Mouse (Mus musculus) ES-E14 (cell line): ENCODE measurements around the gene Gm9733. TPM values are rescaled to one million over a fixed set of nuclear protein-coding genes. Genes with fewer than 3 reads are reported as not detected.

ENCODE experiments used
- DNase-seq: peaks from one replicate; pipeline ENCODE4 v3.0.0-alpha.2; 2013; ENCODE audit warnings: low read depth, low spot score
- H3K27ac ChIP-seq: 2 replicates; pipeline ENCODE4 v1.5.1; 2012; ENCODE audit warnings: low read depth, mild to moderate bottlenecking, low read length, moderate library complexity, mixed read lengths; ENCODE audit not compliant: poor library complexity, insufficient read depth, severe bottlenecking
- H3K36me3 ChIP-seq: 2 replicates; pipeline ENCODE4 v1.6.1; 2012; ENCODE audit warnings: mild to moderate bottlenecking, low read length, moderate library complexity, mixed read lengths; ENCODE audit not compliant: control insufficient read depth, poor library complexity, insufficient read depth, severe bottlenecking
- H3K4me1 ChIP-seq, 2 experiments: fragments of 150-350 bp in 1 of 2; sonication (generic) in 1 of 2; 2 replicates each; pipeline ENCODE4 v1.6.1; 2012; ENCODE audit warnings: low read length in 2 of 2, mild to moderate bottlenecking in 1 of 2, mixed read lengths in 1 of 2; ENCODE audit not compliant: control insufficient read depth in 2 of 2, insufficient read depth in 2 of 2, poor library complexity in 1 of 2
- H3K4me3 ChIP-seq, 2 experiments: fragments of 150-350 bp in 1 of 2; sonication (generic) in 1 of 2; 2 replicates each; pipeline ENCODE4 v1.5.1; 2012; ENCODE audit warnings: low read length in 2 of 2, low read depth in 1 of 2, mild to moderate bottlenecking in 1 of 2, mixed read lengths in 1 of 2; ENCODE audit not compliant: insufficient read depth in 1 of 2, poor library complexity in 1 of 2, severe bottlenecking in 1 of 2
- H3K9ac ChIP-seq: 2 replicates; pipeline ENCODE4 v1.6.1; 2012; ENCODE audit warnings: low read depth, mild to moderate bottlenecking, low read length, mixed read lengths; ENCODE audit not compliant: poor library complexity, insufficient read depth, severe bottlenecking
- H3K9me3 ChIP-seq: fragments of 150-350 bp; sonication (generic); 2 replicates; pipeline ENCODE4 v1.6.1; 2012; ENCODE audit warnings: low read depth, mild to moderate bottlenecking, low read length; ENCODE audit not compliant: control insufficient read depth, insufficient read depth
- CHD2 ChIP-seq: IDR thresholded peaks from 2 replicates; pipeline ENCODE4 v1.6.1; 2014; ENCODE audit warnings: mild to moderate bottlenecking, low read depth, low read length, inconsistent platforms
- HCFC1 ChIP-seq: IDR thresholded peaks from 2 replicates; pipeline ENCODE4 v1.6.1; 2012; ENCODE audit warnings: low read length, inconsistent platforms, borderline replicate concordance; ENCODE audit not compliant: insufficient read depth
- MAFK ChIP-seq: IDR thresholded peaks from 2 replicates; pipeline ENCODE4 v1.6.1; 2014; ENCODE audit warnings: mild to moderate bottlenecking, low read depth, low read length, inconsistent platforms; ENCODE audit not compliant: insufficient read depth
- ZC3H11A ChIP-seq: IDR thresholded peaks from 2 replicates; pipeline ENCODE4 v1.6.1; 2012; ENCODE audit warnings: low read depth, mild to moderate bottlenecking, inconsistent platforms, low read length, borderline replicate concordance
- ZNF384 ChIP-seq: IDR thresholded peaks from 2 replicates; pipeline ENCODE4 v1.6.1; 2012; ENCODE audit warnings: low read depth, low read length, inconsistent platforms
- in situ Hi-C, 2 experiments: fragments of 600-800 bp; cut with MboI; formaldehyde crosslinking; loops; one replicate each; pipeline ENCODE4 v1.15.1; 2025; ENCODE audit warnings: low sequenced_read_pairs in 2 of 2, inconsistent platforms in 1 of 2; ENCODE audit not compliant: unreplicated experiment in 2 of 2
- total RNA-seq: library from RNA; depleted of rRNA; stranded (reverse); fragments of 300-350 nt; gene quantifications from 2 replicates; pipeline ENCODE4 v1.2.3, GENCODE M21; 2012

The Gm9733 gene
- total RNA-seq, 1 experiment = not detected

- Histone ChIP-seq H3K9ac (no peak overlapping the region), H3K9me3 (no peaks in the 10 kb centered on the region; the same call in 1 of the 2 replicates), H3K4me1 (no peaks in the 10 kb centered on the region), H3K27ac (no peak overlapping the region), H3K4me3 (no peak overlapping the region), H3K36me3 (no peaks in the 10 kb centered on the region)
- DNase-seq = no peak
- in situ Hi-C loops = no loop called here
- TF ChIP-seq HCFC1 = no peak
- no peak for TF ChIP-seq ZC3H11A
- TF ChIP-seq CHD2 = no peak
- TF ChIP-seq MAFK = no peak
- no peak for TF ChIP-seq ZNF384
These were observed 2.1 kb upstream of the Gm9733 start for GRCm38 (mm10) chr3:15334182-15334581.

- Histone ChIP-seq H3K4me1 (no peaks in the 10 kb centered on the region), H3K9ac (no peak overlapping the region), H3K36me3 (no peaks in the 10 kb centered on the region), H3K27ac (no peak overlapping the region), H3K4me3 (no peak overlapping the region), H3K9me3 (no peaks in the 10 kb centered on the region; the same call in 1 of the 2 replicates)
- TF ChIP-seq HCFC1 (no peak), MAFK (no peak)
- DNase-seq = no peak
- in situ Hi-C loops = no loop called here
These were observed 557 bp downstream of the Gm9733 start for GRCm38 (mm10) chr3:15331545-15331944.

- no peak for DNase-seq
- H3K4me3 ChIP-seq = no peak overlapping the region
- no peak overlapping the region for H3K9ac ChIP-seq
- in situ Hi-C loops = no loop called here
- TF ChIP-seq HCFC1 (no peak), CHD2 (no peak), MAFK (no peak), ZC3H11A (no peak)
- no peaks in the 10 kb centered on the region for H3K4me1 ChIP-seq
- no peaks in the 10 kb centered on the region for H3K36me3 ChIP-seq
- no peaks in the 10 kb centered on the region; the same call in 1 of the 2 replicates for H3K9me3 ChIP-seq
- H3K27ac ChIP-seq = no peak overlapping the region
These were observed 2.6 kb downstream of the Gm9733 start for GRCm38 (mm10) chr3:15329549-15329948.

GRCm38 (mm10) chr3:15284424-15285328 lies 47.4 kb downstream of the Gm9733 start:
- H3K4me1 ChIP-seq = no peaks in the 10 kb centered on the region
- in situ Hi-C loops = no loop called here
- no peaks in the 10 kb centered on the region for H3K9me3 ChIP-seq
- no peak overlapping the region for H3K9ac ChIP-seq
- no peak overlapping the region for H3K4me3 ChIP-seq
- no peaks in the 10 kb centered on the region for H3K36me3 ChIP-seq
- no peak overlapping the region for H3K27ac ChIP-seq
- TF ChIP-seq MAFK (no peak), ZC3H11A (no peak), ZNF384 (no peak), CHD2 (no peak), HCFC1 (no peak)
- DNase-seq = no peak
